Mouse (Mus musculus): ENCODE data around the gene Il10rb.
"Not testable (repeated sequence)": the region's sequence is repeated elsewhere in the genome, so short reads cannot be mapped to it uniquely, and the experiment has no call there.

The Il10rb gene

GRCm38 (mm10) chr16:91416357-91416756 lies 10.4 kb downstream of the Il10rb start:
- no peak for DNase-seq (ENCODE audit: low spot score in 2 of 2)

- peak in 1 of 2 experiments; percentile 56 for DNase-seq (ENCODE audit: low spot score in 2 of 2)
Observed at GRCm38 (mm10) chr16:91416938-91417337, 11.0 kb downstream of the Il10rb start.

GRCm38 (mm10) chr16:91418531-91418930 lies 12.6 kb downstream of the Il10rb start:
- no peak for DNase-seq (ENCODE audit: low spot score in 2 of 2)

- no peak for DNase-seq (ENCODE audit: low spot score in 2 of 2)
Observed at GRCm38 (mm10) chr16:91425816-91426215, 19.9 kb downstream of the Il10rb start.

GRCm38 (mm10) chr16:91426586-91426985 lies 20.6 kb downstream of the Il10rb start:
- DNase-seq (ENCODE audit: low spot score in 2 of 2) = no peak

GRCm38 (mm10) chr16:91427461-91427860 lies 21.5 kb downstream of the Il10rb start:
- DNase-seq (ENCODE audit: low spot score in 2 of 2) = no peak

- no peak for DNase-seq (ENCODE audit: low spot score in 2 of 2)
Observed at GRCm38 (mm10) chr16:91428259-91428865, 22.4 kb downstream of the Il10rb start.

GRCm38 (mm10) chr16:91432720-91433328 lies 26.9 kb downstream of the Il10rb start:
- peak in 1 of 2 experiments; percentile 33 for DNase-seq (ENCODE audit: low spot score in 2 of 2)

GRCm38 (mm10) chr16:91433329-91433933 lies 27.5 kb downstream of the Il10rb start:
- DNase-seq (ENCODE audit: low spot score in 2 of 2) = peak in 1 of 2 experiments; percentile 28

- no peak for DNase-seq (ENCODE audit: low spot score in 2 of 2)
Observed at GRCm38 (mm10) chr16:91434119-91434518, 28.2 kb downstream of the Il10rb start.

- DNase-seq (ENCODE audit: low spot score in 2 of 2) = no peak
Observed at GRCm38 (mm10) chr16:91438081-91438480, 32.1 kb downstream of the Il10rb start.

- not testable (repeated sequence) for DNase-seq (ENCODE audit: low spot score in 2 of 2)
Observed at GRCm38 (mm10) chr16:91438599-91438998, 32.6 kb downstream of the Il10rb start.

GRCm38 (mm10) chr16:91441366-91441765 lies 35.4 kb downstream of the Il10rb start:
- DNase-seq (ENCODE audit: low spot score in 2 of 2) = peak; percentile 62 to 86

- DNase-seq (ENCODE audit: low spot score in 2 of 2) = peak; percentile 66 to 82
Observed at GRCm38 (mm10) chr16:91441811-91442240, 35.9 kb downstream of the Il10rb start.

- DNase-seq (ENCODE audit: low spot score in 2 of 2) = peak in 1 of 2 experiments; percentile 59
Observed at GRCm38 (mm10) chr16:91442446-91442845, 36.5 kb downstream of the Il10rb start.

GRCm38 (mm10) chr16:91443211-91443611 lies 37.2 kb downstream of the Il10rb start:
- peak in 1 of 2 experiments; percentile 26 for DNase-seq (ENCODE audit: low spot score in 2 of 2)

- no peak for DNase-seq (ENCODE audit: low spot score in 2 of 2)
Observed at GRCm38 (mm10) chr16:91444847-91445246, 38.9 kb downstream of the Il10rb start.

GRCm38 (mm10) chr16:91445566-91445965 lies 39.6 kb downstream of the Il10rb start:
- peak in 1 of 2 experiments; percentile 42 for DNase-seq (ENCODE audit: low spot score in 2 of 2)

GRCm38 (mm10) chr16:91446778-91447511 lies 41.0 kb downstream of the Il10rb start:
- DNase-seq (ENCODE audit: low spot score in 2 of 2) = peak in 1 of 2 experiments; percentile 59

GRCm38 (mm10) chr16:91447512-91447900 lies 41.5 kb downstream of the Il10rb start:
- DNase-seq (ENCODE audit: low spot score in 2 of 2) = peak in 1 of 2 experiments; percentile 29

- peak in 1 of 2 experiments; percentile 22 for DNase-seq (ENCODE audit: low spot score in 2 of 2)
Observed at GRCm38 (mm10) chr16:91448088-91448487, 42.1 kb downstream of the Il10rb start.

- no peak for DNase-seq (ENCODE audit: low spot score in 2 of 2)
Observed at GRCm38 (mm10) chr16:91448895-91449294, 42.9 kb downstream of the Il10rb start.
